Mouse (Mus musculus): ENCODE data around the gene Tmem176b. TPM values are rescaled to one million over a fixed set of nuclear protein-coding genes. Genes with fewer than 3 reads are reported as not detected.

The Tmem176b gene
- polyA plus RNA-seq (2014; fragmentation: Illumina TruSeq; extraction: RNeasy Lipid Tissue Mini Kit (QIAGEN cat#74804); ENCODE audit: low read depth, low replicate concordance) = 47.6 TPM

GRCm38 (mm10) chr6:48840973-48841625 is at the start of gene Tmem176b:
Gene Tmem176b, minus strand, starts transcription at chr6:48841496.

DNA sequence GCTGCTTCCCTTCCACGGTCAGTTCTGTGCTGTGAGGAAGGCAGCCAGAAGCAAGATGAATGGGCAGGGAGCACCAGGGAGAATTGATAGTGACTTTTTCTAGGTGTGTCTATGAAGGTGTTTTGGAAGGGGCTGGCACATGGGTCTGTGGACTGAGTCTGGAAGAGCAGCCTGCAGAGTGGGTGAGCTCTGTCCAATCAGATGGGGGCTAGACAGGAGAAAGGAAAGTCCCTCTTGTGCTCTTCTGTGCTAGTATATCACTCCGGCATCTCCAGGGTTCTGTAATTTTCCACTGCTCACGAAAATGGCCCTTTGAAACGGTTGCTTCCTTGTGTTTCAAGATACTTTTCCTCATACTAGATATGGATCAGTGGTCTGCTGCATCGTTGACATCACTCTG is 31.3 kb upstream of the Tmem176b start, which contains the start of gene Aoc1:
Aoc1 (plus strand) TSS at position 301 of the 400 bp plus-strand sequence.

GRCm38 (mm10) chr6:48840371-48840969 is 826 bp downstream of the Tmem176b start, which contains the start of gene Tmem176a:
Gene Tmem176a, plus strand, starts transcription at chr6:48840919.

Other genes with a start within 250 kb of the Tmem176b start
- 12.8 TPM for gene Repin1, start 247.6 kb downstream of the Tmem176b start, polyA plus RNA-seq (2014; fragmentation: Illumina TruSeq; extraction: RNeasy Lipid Tissue Mini Kit (QIAGEN cat#74804); ENCODE audit: low read depth, low replicate concordance)
- not detected for gene Gm44965, start 247.6 kb downstream of the Tmem176b start, polyA plus RNA-seq (2014; fragmentation: Illumina TruSeq; extraction: RNeasy Lipid Tissue Mini Kit (QIAGEN cat#74804); ENCODE audit: low read depth, low replicate concordance)
- 0.12 TPM for gene Zfp775, start 239.4 kb downstream of the Tmem176b start, polyA plus RNA-seq (2014; fragmentation: Illumina TruSeq; extraction: RNeasy Lipid Tissue Mini Kit (QIAGEN cat#74804); ENCODE audit: low read depth, low replicate concordance)
- 0.35 TPM for gene AI854703, start 214.7 kb downstream of the Tmem176b start, polyA plus RNA-seq (2014; fragmentation: Illumina TruSeq; extraction: RNeasy Lipid Tissue Mini Kit (QIAGEN cat#74804); ENCODE audit: low read depth, low replicate concordance)
- 33.4 TPM for gene Gimap8, start 194.3 kb downstream of the Tmem176b start, polyA plus RNA-seq (2014; fragmentation: Illumina TruSeq; extraction: RNeasy Lipid Tissue Mini Kit (QIAGEN cat#74804); ENCODE audit: low read depth, low replicate concordance)
- gene Gimap9, start 165.4 kb downstream of the Tmem176b start, polyA plus RNA-seq (2014; fragmentation: Illumina TruSeq; extraction: RNeasy Lipid Tissue Mini Kit (QIAGEN cat#74804); ENCODE audit: low read depth, low replicate concordance) = 18.7 TPM
- gene Gimap4, start 156.9 kb downstream of the Tmem176b start, polyA plus RNA-seq (2014; fragmentation: Illumina TruSeq; extraction: RNeasy Lipid Tissue Mini Kit (QIAGEN cat#74804); ENCODE audit: low read depth, low replicate concordance) = 218 TPM
- gene Gimap6, start 133.3 kb downstream of the Tmem176b start, polyA plus RNA-seq (2014; fragmentation: Illumina TruSeq; extraction: RNeasy Lipid Tissue Mini Kit (QIAGEN cat#74804); ENCODE audit: low read depth, low replicate concordance) = 106 TPM
- 4.4 TPM for gene Gm28053, start 122.9 kb downstream of the Tmem176b start, polyA plus RNA-seq (2014; fragmentation: Illumina TruSeq; extraction: RNeasy Lipid Tissue Mini Kit (QIAGEN cat#74804); ENCODE audit: low read depth, low replicate concordance)
- not detected for gene Gimap7, start 122.9 kb downstream of the Tmem176b start, polyA plus RNA-seq (2014; fragmentation: Illumina TruSeq; extraction: RNeasy Lipid Tissue Mini Kit (QIAGEN cat#74804); ENCODE audit: low read depth, low replicate concordance)
- 2.8 TPM for gene Gimap1, start 102.4 kb downstream of the Tmem176b start, polyA plus RNA-seq (2014; fragmentation: Illumina TruSeq; extraction: RNeasy Lipid Tissue Mini Kit (QIAGEN cat#74804); ENCODE audit: low read depth, low replicate concordance)
- gene Gimap5, start 95.3 kb downstream of the Tmem176b start, polyA plus RNA-seq (2014; fragmentation: Illumina TruSeq; extraction: RNeasy Lipid Tissue Mini Kit (QIAGEN cat#74804); ENCODE audit: low read depth, low replicate concordance) = 10.3 TPM
- 1.2 TPM for gene Gimap3, start 70.6 kb downstream of the Tmem176b start, polyA plus RNA-seq (2014; fragmentation: Illumina TruSeq; extraction: RNeasy Lipid Tissue Mini Kit (QIAGEN cat#74804); ENCODE audit: low read depth, low replicate concordance)
- 200 TPM for gene Tmem176a, start 577 bp downstream of the Tmem176b start, polyA plus RNA-seq (2014; fragmentation: Illumina TruSeq; extraction: RNeasy Lipid Tissue Mini Kit (QIAGEN cat#74804); ENCODE audit: low read depth, low replicate concordance)
- not detected for gene Aoc1, start 31.4 kb upstream of the Tmem176b start, polyA plus RNA-seq (2014; fragmentation: Illumina TruSeq; extraction: RNeasy Lipid Tissue Mini Kit (QIAGEN cat#74804); ENCODE audit: low read depth, low replicate concordance)
- gene 1600015I10Rik, start 88.4 kb upstream of the Tmem176b start, polyA plus RNA-seq (2014; fragmentation: Illumina TruSeq; extraction: RNeasy Lipid Tissue Mini Kit (QIAGEN cat#74804); ENCODE audit: low read depth, low replicate concordance) = not detected
- not detected for gene Doxl2, start 133.5 kb upstream of the Tmem176b start, polyA plus RNA-seq (2014; fragmentation: Illumina TruSeq; extraction: RNeasy Lipid Tissue Mini Kit (QIAGEN cat#74804); ENCODE audit: low read depth, low replicate concordance)
- gene Svs1, start 145.4 kb upstream of the Tmem176b start, polyA plus RNA-seq (2014; fragmentation: Illumina TruSeq; extraction: RNeasy Lipid Tissue Mini Kit (QIAGEN cat#74804); ENCODE audit: low read depth, low replicate concordance) = not detected
- 1.0 TPM for gene Gpnmb, start 195.1 kb upstream of the Tmem176b start, polyA plus RNA-seq (2014; fragmentation: Illumina TruSeq; extraction: RNeasy Lipid Tissue Mini Kit (QIAGEN cat#74804); ENCODE audit: low read depth, low replicate concordance)
- gene Malsu1, start 232.3 kb upstream of the Tmem176b start, polyA plus RNA-seq (2014; fragmentation: Illumina TruSeq; extraction: RNeasy Lipid Tissue Mini Kit (QIAGEN cat#74804); ENCODE audit: low read depth, low replicate concordance) = 29.0 TPM